Mouse (Mus musculus) neural tube, embryonic 15.5 days (tissue): ENCODE data around the gene Morn3. TPM values are rescaled to one million over a fixed set of nuclear protein-coding genes. Genes with fewer than 3 reads are reported as not detected.

ENCODE experiments used
- ATAC-seq: fragments of 200-750 bp; cut with Nextera tagmentation; 2 replicates; pipeline ENCODE4 v1.8.0; 2017; ENCODE audit warnings: mild to moderate bottlenecking, moderate TSS enrichment, moderate library complexity; ENCODE audit not compliant: low FRiP score
- H3K27ac ChIP-seq: fragments of 300-500 bp; sonication (generic); replicated peaks from 2 replicates; pipeline ENCODE4 v1.5.1; 2015; ENCODE audit warnings: mild to moderate bottlenecking, inconsistent platforms
- H3K27me3 ChIP-seq: fragments of 300-500 bp; sonication (generic); replicated peaks from 2 replicates; pipeline ENCODE4 v1.6.1; 2015; ENCODE audit warnings: inconsistent platforms
- H3K36me3 ChIP-seq: fragments of 300-500 bp; sonication (generic); 2 replicates; pipeline ENCODE4 v1.6.1; 2015; ENCODE audit warnings: inconsistent platforms
- H3K4me1 ChIP-seq: fragments of 300-500 bp; sonication (generic); 2 replicates; pipeline ENCODE4 v1.6.1; 2015; ENCODE audit warnings: inconsistent platforms
- H3K4me2 ChIP-seq: fragments of 300-500 bp; sonication (generic); 2 replicates; pipeline ENCODE4 v1.6.1; 2015; ENCODE audit warnings: inconsistent platforms, mild to moderate bottlenecking, moderate library complexity
- H3K4me3 ChIP-seq: fragments of 300-500 bp; sonication (generic); replicated peaks from 2 replicates; pipeline ENCODE4 v1.5.1; 2015; ENCODE audit warnings: mild to moderate bottlenecking, inconsistent platforms
- H3K9ac ChIP-seq: fragments of 300-500 bp; sonication (generic); replicated peaks from 2 replicates; pipeline ENCODE4 v1.6.1; 2015; ENCODE audit warnings: mild to moderate bottlenecking, inconsistent platforms
- H3K9me3 ChIP-seq: fragments of 300-500 bp; sonication (generic); replicated peaks from 2 replicates; pipeline ENCODE4 v1.6.1; 2016; ENCODE audit warnings: inconsistent platforms
- WGBS: fragments of 180-500 bp; shearing (Covaris S2); methylation state at CpG from one replicate; pipeline ENCODE4 v1.1.7; 2015; ENCODE audit warnings: mixed read lengths; 5-methylcytosine and 5-hydroxymethylcytosine counted together
- polyA plus RNA-seq: library from polyadenylated mRNA; unstranded; fragments of >200 nt; fragmentation: Nextera tagmentation; extraction: Ambion mirVana; gene quantifications from 2 replicates; pipeline ENCODE4 v1.2.1, GENCODE M21; 2015

Gene Morn3
- polyA plus RNA-seq: 0.68 TPM in 1 of 2 replicates, not detected in the other

DNA sequence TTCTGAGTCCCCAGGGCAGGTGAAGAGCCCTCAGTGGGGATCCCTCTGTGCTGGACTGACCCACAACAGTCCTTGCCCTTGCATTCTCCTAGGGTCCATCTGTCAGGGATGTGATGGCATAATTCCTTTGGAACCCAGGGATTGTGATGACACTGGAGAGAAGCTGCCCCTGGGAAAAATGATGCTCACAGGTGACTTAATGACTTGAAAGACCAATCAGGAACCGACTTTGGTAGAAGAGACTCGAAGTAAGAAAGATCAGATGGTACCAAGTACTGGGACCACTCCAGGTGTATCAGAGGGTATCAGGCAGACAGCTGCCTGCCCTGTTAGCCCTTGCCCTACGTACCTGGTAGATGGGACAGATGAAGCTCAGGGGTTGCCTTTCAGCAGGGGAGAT, at the start of gene Morn3:
Gene Morn3, minus strand, starts transcription at position 101 of the 400 bp plus-strand sequence.
- Histone ChIP-seq H3K36me3 (no peaks in the 10 kb centered on the region), H3K9ac (no peak within 1 kb of the TSS), H3K9me3 (no peaks in the 10 kb centered on the region), H3K27ac (no peak within 1 kb of the TSS), H3K4me1 (peaks cover 7% of the 10 kb centered on the region), H3K4me2 (no peak within 1 kb of the TSS), H3K4me3 (no peak within 1 kb of the TSS), H3K27me3 (no peaks in the 10 kb centered on the region)
- 88% methylated on average over 3 of the region's 3 CpGs for WGBS
- no peak for ATAC-seq

DNA sequence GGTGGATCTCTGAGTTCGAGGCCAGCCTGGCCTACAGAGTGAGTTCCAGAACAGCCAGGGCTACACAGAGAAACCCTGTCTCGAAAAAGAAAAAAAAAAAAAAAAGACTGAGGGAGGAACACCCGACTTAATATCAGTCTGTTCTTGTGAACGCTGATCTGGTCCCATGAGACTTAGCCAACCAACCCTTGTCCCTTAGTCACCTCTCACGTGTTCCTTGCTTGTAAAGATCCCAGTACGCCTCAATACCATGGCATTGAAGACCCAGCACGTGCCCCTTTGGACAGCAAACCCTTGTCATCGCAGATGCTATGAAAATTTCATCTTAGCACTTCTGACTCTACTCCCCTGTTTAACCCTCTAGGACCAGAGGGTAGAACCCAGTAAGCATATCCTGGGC, 49.5 kb upstream of the Morn3 start:
- Histone ChIP-seq H3K27me3 (no peaks in the 10 kb centered on the region), H3K9me3 (no peaks in the 10 kb centered on the region), H3K9ac (no peak overlapping the region), H3K27ac (no peak overlapping the region), H3K36me3 (peaks cover 9% of the 10 kb centered on the region), H3K4me3 (no peak overlapping the region), H3K4me1 (peaks cover 10% of the 10 kb centered on the region), H3K4me2 (no peak overlapping the region)
- ATAC-seq: no peak
- 96% methylated on average over 8 of the region's 8 CpGs for WGBS

DNA sequence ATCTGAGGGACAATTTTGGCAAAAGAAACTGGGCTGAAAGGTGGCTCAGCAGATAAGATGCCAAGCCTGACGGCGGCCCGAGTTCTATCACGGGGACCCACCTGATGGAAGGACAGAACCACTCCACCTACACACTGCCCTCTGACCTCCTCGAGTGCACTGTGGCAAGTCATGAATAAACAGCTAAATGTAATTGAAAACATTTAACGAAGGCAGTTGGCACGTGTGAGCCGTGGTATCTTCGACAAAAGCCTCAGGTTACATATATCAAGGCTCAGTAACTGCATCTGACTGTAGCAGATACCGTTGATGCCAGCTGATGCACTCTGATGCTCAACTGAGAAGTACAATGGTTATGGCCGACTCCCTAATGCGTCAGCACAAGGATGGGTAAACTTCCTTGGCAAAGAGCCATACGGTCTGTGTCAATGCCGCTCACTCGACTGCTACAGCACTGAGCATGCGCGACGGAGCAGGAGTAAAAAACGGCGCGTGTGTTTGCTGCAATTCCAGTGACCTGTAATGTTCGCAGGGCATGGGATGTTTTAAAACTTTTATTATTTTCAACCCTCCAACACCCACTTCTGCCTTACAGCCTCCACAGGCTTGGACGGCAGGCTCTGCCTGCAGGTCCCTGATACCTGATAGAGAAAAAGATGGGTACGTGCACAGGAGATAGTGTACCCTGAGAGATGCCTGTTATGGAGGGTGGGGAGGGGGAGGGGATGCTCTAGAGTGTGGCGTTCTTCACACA, 47.6 kb upstream of the Morn3 start:
- Histone ChIP-seq H3K27me3 (no peaks in the 10 kb centered on the region), H3K27ac (no peak overlapping the region), H3K36me3 (peaks cover 3% of the 10 kb centered on the region), H3K4me3 (no peak overlapping the region), H3K4me1 (peaks cover 10% of the 10 kb centered on the region), H3K4me2 (peak overlapping the region; percentile 42), H3K9ac (no peak overlapping the region), H3K9me3 (no peaks in the 10 kb centered on the region)
- ATAC-seq: no peak
- 58% methylated on average over 25 of the region's 25 CpGs for WGBS

DNA sequence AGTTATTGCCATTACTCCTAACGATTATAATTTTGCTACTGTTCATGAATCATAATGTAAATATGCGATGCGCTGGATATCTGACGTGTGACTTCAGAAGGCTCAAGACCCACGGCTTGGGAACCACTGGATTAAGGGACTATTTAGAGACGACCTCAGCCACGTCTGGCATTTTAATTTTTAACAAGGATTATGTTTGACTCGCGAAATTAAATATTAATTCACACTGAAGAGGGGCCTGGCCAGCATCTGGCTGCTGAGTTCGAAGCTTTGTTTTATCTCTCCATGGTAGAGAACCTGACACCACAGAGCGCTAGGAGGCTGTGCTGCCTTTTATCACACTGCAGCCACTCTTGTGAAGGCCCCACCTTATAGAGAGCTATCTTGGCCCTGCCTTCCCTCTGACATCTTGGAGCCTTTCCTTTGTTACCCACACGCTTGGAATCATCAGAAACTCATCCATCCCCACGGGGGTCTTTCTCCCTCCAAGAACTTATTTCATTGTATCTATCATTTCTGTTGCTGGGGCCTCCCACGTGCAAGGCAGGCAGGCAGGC, 46.3 kb upstream of the Morn3 start:
- no peak overlapping the region for H3K9ac ChIP-seq
- no peak overlapping the region for H3K4me2 ChIP-seq
- WGBS: 75% methylated on average over 14 of the region's 14 CpGs
- peaks cover 10% of the 10 kb centered on the region for H3K4me1 ChIP-seq
- no peaks in the 10 kb centered on the region for H3K27me3 ChIP-seq
- no peaks in the 10 kb centered on the region for H3K9me3 ChIP-seq
- no peaks in the 10 kb centered on the region for H3K36me3 ChIP-seq
- H3K4me3 ChIP-seq: no peak overlapping the region
- no peak overlapping the region; the same call in 1 of the 2 replicates for H3K27ac ChIP-seq
- no peak for ATAC-seq

DNA sequence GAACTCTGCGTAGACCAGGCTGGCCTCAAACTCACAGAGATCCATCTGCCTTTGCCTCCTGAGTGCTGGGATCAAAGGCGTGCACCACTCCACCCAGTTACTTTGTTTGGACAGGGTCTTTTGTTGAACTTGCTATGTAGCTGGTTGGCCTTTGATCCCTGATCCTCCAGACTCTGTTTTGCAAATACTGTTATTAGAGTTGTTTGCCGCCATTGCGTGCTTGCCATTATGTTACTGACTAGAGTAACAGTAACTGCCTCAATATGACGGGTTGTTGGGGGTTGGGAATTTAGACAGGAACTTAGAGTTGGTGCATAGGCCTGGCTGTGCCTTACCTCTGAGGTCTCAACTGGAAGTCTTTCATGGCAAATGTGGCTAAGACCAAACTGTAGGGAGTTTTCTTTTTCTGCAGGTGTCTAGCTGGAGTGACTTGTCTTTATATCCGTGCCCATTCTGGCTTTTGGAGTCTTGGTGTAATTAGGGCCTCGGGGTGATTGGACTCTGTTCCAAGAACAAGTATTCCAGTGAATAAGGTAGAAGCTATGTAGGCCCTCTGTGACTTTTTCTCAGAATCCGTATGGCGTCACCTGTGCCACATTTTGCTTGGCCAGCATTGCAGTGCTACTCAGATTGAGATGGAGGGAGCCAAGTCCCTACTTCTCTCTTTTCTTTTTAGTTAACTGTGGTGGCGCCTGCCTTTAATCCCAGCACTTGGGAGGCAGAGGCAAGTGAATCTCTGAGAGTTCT, 43.9 kb upstream of the Morn3 start:
- Histone ChIP-seq H3K4me3 (no peak overlapping the region), H3K4me2 (no peak overlapping the region), H3K27ac (no peak overlapping the region), H3K9ac (no peak overlapping the region), H3K4me1 (peaks cover 10% of the 10 kb centered on the region), H3K27me3 (no peaks in the 10 kb centered on the region), H3K36me3 (no peaks in the 10 kb centered on the region), H3K9me3 (no peaks in the 10 kb centered on the region)
- 88% methylated on average over 10 of the region's 10 CpGs for WGBS
- ATAC-seq: no peak

DNA sequence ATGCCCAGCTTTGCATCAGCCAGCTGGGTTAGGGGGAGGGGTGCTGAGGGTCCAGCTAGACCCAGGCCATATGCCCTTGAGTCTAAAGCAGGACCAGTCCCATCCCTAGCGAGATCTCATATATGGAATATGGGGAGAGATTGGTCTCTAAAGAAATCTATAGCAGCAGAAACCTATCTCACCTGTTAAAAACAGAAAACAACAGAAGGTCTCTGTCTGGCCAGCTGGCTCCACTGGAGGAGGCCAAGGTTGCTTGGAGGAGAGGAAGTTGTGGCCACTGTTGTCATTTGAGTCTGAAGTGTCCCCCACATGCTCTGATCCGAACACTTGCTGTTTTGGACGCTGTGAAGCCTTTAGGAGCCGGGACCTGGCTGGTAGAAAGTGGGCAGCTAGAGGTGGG, 42.0 kb upstream of the Morn3 start:
- Histone ChIP-seq H3K9ac (no peak overlapping the region), H3K36me3 (no peaks in the 10 kb centered on the region), H3K27me3 (no peaks in the 10 kb centered on the region), H3K4me1 (no peaks in the 10 kb centered on the region), H3K27ac (no peak overlapping the region), H3K4me3 (no peak overlapping the region), H3K4me2 (no peak overlapping the region), H3K9me3 (no peaks in the 10 kb centered on the region)
- ATAC-seq: no peak
- 91% methylated on average over 4 of the region's 4 CpGs for WGBS

DNA sequence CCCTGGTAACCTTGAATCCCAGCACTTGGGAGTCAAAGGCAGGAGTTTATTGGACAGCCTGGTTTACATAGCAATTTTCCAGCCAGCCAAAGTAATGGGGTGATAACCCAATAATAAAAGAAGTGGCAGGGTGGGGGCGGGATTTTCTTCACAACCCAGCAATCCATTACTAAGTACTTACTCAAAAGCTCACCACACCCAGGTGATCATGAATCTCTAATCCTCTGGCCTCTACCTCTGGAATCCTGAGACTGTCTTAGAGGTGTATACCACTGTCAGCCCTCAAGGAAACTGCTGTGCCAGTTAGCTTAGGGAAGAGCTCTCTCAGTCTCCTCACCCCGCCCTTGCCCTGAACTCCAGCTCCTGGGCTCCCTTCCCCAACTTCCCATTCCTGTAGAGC, 39.7 kb upstream of the Morn3 start:
- Histone ChIP-seq H3K4me3 (no peak overlapping the region), H3K36me3 (no peaks in the 10 kb centered on the region), H3K9ac (no peak overlapping the region), H3K27me3 (no peaks in the 10 kb centered on the region), H3K27ac (no peak overlapping the region), H3K4me2 (no peak overlapping the region), H3K4me1 (no peaks in the 10 kb centered on the region), H3K9me3 (no peaks in the 10 kb centered on the region)
- WGBS: 85% methylated on average over 2 of the region's 2 CpGs
- ATAC-seq: no peak

DNA sequence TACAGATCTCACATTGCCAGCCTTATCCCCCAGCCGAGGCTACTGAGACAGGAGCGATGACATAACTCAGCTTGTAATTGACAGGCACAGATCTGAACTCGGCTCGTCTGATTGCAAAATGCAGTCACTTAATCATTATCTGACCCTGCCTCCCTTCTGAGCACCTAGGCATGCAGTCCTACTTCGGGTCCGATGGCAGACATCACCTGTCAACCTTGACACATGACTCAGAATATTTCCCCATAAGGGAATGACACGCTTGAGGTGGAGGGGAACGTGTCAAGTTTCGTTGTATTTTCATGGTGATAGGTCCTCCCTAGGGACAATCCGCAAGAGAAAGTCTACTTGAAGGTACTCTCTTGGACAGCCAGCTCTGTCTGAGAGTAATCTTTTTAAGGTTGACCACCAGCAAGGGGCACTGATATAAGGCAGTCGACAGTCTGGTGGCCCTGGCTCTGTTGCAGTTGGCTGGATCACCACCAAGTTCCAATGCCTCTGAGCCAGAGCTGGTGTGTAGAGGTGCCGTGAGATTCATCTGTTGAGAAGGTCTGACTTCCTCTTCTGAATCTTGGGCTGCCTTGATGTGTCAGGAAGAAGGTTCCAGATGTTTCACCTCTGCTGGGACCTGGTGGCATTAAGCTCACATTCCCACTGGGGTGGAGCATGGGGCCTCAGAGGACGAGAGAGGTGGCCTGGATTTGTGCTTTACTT, 36.7 kb upstream of the Morn3 start:
- 66% methylated on average over 13 of the region's 13 CpGs for WGBS
- H3K27me3 ChIP-seq: no peaks in the 10 kb centered on the region
- no peak overlapping the region for H3K4me3 ChIP-seq
- H3K9me3 ChIP-seq: no peaks in the 10 kb centered on the region
- H3K9ac ChIP-seq: no peak overlapping the region
- H3K4me2 ChIP-seq: no peak overlapping the region
- H3K4me1 ChIP-seq: peaks cover 3% of the 10 kb centered on the region
- H3K36me3 ChIP-seq: no peaks in the 10 kb centered on the region
- no peak for ATAC-seq
- no peak overlapping the region for H3K27ac ChIP-seq

DNA sequence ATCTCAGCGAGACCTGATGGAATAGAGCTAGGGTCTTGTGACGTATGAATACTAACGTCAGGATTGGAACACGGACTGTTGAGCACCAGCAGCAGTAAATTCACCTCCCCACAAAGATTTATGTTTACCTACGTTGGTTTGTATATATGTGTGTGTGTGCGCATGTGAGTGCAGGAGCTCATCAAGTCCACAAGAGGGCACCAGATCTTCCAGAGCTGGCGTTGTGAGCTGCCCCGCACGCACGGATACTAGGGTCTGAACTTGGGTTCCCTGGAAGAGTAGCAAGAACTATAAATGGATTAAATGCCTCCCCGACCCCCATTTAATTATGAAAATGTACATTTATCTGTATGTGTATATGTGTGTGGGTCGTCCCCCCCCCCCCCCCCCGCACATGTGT, 33.7 kb upstream of the Morn3 start:
- peaks cover 24% of the 10 kb centered on the region for H3K4me1 ChIP-seq
- no peaks in the 10 kb centered on the region for H3K36me3 ChIP-seq
- no peak overlapping the region for H3K27ac ChIP-seq
- H3K9me3 ChIP-seq: no peaks in the 10 kb centered on the region
- no peak overlapping the region for H3K4me2 ChIP-seq
- H3K9ac ChIP-seq: no peak overlapping the region
- H3K27me3 ChIP-seq: no peaks in the 10 kb centered on the region
- no peak for ATAC-seq
- no peak overlapping the region for H3K4me3 ChIP-seq
- 94% methylated on average over 12 of the region's 13 CpGs for WGBS

DNA sequence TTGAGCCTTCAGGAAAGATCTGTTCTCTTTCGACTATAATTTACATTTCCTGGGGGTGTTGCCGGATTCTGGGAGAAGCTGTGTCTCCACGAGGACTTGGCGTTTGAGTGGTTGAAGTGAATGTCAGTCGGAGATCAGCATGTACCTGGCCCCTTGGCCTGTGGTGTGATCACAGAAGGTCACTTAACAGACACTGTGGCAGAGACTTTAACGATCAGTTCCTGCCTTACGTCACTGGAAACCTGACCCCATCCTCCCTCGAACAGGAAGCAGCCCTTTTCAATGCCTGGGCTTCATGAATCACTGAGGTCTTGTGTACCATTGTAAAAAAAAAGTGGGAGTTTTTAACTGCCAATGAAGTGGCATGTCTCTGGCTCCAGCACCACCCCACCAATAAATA, 33.2 kb upstream of the Morn3 start:
- Histone ChIP-seq H3K9ac (no peak overlapping the region), H3K9me3 (no peaks in the 10 kb centered on the region), H3K4me1 (peaks cover 26% of the 10 kb centered on the region), H3K4me3 (no peak overlapping the region), H3K27ac (no peak overlapping the region), H3K27me3 (no peaks in the 10 kb centered on the region), H3K4me2 (no peak overlapping the region), H3K36me3 (no peaks in the 10 kb centered on the region)
- ATAC-seq: no peak
- 86% methylated on average over 8 of the region's 8 CpGs for WGBS

DNA sequence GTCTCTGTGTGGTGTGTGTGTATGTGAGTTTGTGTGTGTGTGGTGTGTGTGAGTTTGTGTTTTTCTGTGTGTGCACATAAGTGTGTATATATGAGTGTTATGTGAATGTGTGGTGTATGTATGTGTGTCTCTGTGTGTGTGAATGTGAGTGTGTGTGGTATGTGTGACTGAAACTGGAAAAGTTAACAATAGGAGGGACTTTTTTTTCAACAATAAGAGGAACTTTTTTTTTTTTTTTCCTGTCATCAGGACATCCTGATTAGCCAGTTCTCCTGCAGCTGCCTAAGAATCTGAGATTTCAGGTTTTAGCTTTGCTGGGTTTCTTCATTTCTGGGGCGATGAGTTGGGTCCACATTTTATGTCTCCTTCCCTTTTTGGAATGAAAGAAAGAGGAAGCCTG, 32.8 kb upstream of the Morn3 start:
- WGBS: 90% methylated on average over 1 of the region's 1 CpGs
- Histone ChIP-seq H3K27ac (no peak overlapping the region), H3K27me3 (no peaks in the 10 kb centered on the region), H3K4me2 (no peak overlapping the region), H3K36me3 (no peaks in the 10 kb centered on the region), H3K4me1 (peaks cover 26% of the 10 kb centered on the region), H3K9ac (no peak overlapping the region), H3K4me3 (no peak overlapping the region), H3K9me3 (no peaks in the 10 kb centered on the region)
- ATAC-seq: no peak
